ENCODE assay signal across 12 mouse cellular contexts in genomic region chr13:19640203-19640851, GRCm38 (mm10). TPM values are rescaled to one million over a fixed set of nuclear protein-coding genes. Genes with fewer than 3 reads are reported as not detected.
DNase-seq lines count a peak whose midpoint lies in the region; ATAC-seq lines count a peak whose summit lies in the region.
"Had no signal": no experiment of that assay in that cellular context is flagged by ENCODE, and none has a peak within 500 bp of the region (broad histone marks: within the 10 kb centered on the region; RNA-seq: fewer than 3 reads in every experiment).

No protein-coding gene starts in this region.

- H3K27me3 ChIP-seq in hindbrain, embryonic 16.5 days (replicated peaks; ENCODE audit: control insufficient read depth, insufficient read depth, low read length) = no peaks in the 10 kb centered on the region
- no peaks in the 10 kb centered on the region for H3K27me3 ChIP-seq in hindbrain, embryonic 11.5 days (ENCODE audit: control insufficient read depth, insufficient read depth, low read length)
- no peaks in the 10 kb centered on the region for H3K27me3 ChIP-seq in midbrain, embryonic 13.5 days
- no peaks in the 10 kb centered on the region for H3K27me3 ChIP-seq in midbrain, embryonic 11.5 days (ENCODE audit: control insufficient read depth, insufficient read depth, low read length)
- H3K27me3 ChIP-seq: embryonic facial prominence, embryonic 12.5 days had no signal

- DNase-seq in adrenal gland, postnatal 14 days = peak; percentile 8
- no peak for DNase-seq in adrenal gland, postnatal 25 days
- no peak for DNase-seq in hindbrain, embryonic 11.5 days (ENCODE audit: low spot score)
- no peak for DNase-seq in midbrain, embryonic 11.5 days (ENCODE audit: low spot score, missing footprints)
- peak; percentile 33 for DNase-seq in retina, postnatal 1 day
- DNase-seq: gastrocnemius, postnatal 10 days; layer of hippocampus, adult 9-11 months had no signal

- ATAC-seq in hindbrain, embryonic 16.5 days = peak; percentile 24; the same call in 1 of the 2 replicates
- ATAC-seq in hindbrain, embryonic 11.5 days (ENCODE audit: low FRiP score) = no peak
- 0 out of 2 replicates have a peak, but pooled peaks have one; percentile 48 for ATAC-seq in midbrain, embryonic 13.5 days
- ATAC-seq in midbrain, embryonic 11.5 days (ENCODE audit: low FRiP score) = no peak
- no peak for ATAC-seq in megakaryocyte, adult 5-6 weeks (ENCODE audit: poor library complexity, severe bottlenecking)

- no peak overlapping the region for H3K9ac ChIP-seq in hindbrain, embryonic 16.5 days (ENCODE audit: low read depth, low read length)
- no peak overlapping the region for H3K9ac ChIP-seq in hindbrain, embryonic 11.5 days (ENCODE audit: low read depth, low read length)
- no peak overlapping the region for H3K9ac ChIP-seq in midbrain, embryonic 13.5 days (replicated peaks)
- H3K9ac ChIP-seq in midbrain, embryonic 11.5 days (ENCODE audit: low read length) = no peak overlapping the region
- H3K9ac ChIP-seq: embryonic facial prominence, embryonic 12.5 days had no signal

- no peaks in the 10 kb centered on the region for H3K4me1 ChIP-seq in hindbrain, embryonic 16.5 days (ENCODE audit: control insufficient read depth, insufficient read depth, low read depth, low read length)
- no peaks in the 10 kb centered on the region for H3K4me1 ChIP-seq in hindbrain, embryonic 11.5 days (replicated peaks; ENCODE audit: control insufficient read depth, insufficient read depth, low read length)
- H3K4me1 ChIP-seq in midbrain, embryonic 13.5 days (replicated peaks) = no peaks in the 10 kb centered on the region
- no peaks in the 10 kb centered on the region for H3K4me1 ChIP-seq in midbrain, embryonic 11.5 days (ENCODE audit: control insufficient read depth, insufficient read depth, low read length)
- H3K4me1 ChIP-seq: embryonic facial prominence, embryonic 12.5 days had no signal

- H3K27ac ChIP-seq in hindbrain, embryonic 16.5 days (ENCODE audit: low read depth, low read length) = no peak overlapping the region
- H3K27ac ChIP-seq in hindbrain, embryonic 11.5 days (ENCODE audit: low read depth, low read length) = no peak overlapping the region
- H3K27ac ChIP-seq in midbrain, embryonic 13.5 days = no peak overlapping the region
- H3K27ac ChIP-seq in midbrain, embryonic 11.5 days (ENCODE audit: low read depth, low read length) = no peak overlapping the region
- H3K27ac ChIP-seq: embryonic facial prominence, embryonic 12.5 days had no signal

- H3K4me2 ChIP-seq in hindbrain, embryonic 16.5 days (ENCODE audit: low read length) = no peak overlapping the region
- H3K4me2 ChIP-seq in hindbrain, embryonic 11.5 days (replicated peaks; ENCODE audit: low read depth, low read length) = no peak overlapping the region
- no peak overlapping the region for H3K4me2 ChIP-seq in midbrain, embryonic 13.5 days (replicated peaks)
- no peak overlapping the region for H3K4me2 ChIP-seq in midbrain, embryonic 11.5 days
- H3K4me2 ChIP-seq: embryonic facial prominence, embryonic 12.5 days had no signal

- H3K36me3 ChIP-seq in hindbrain, embryonic 16.5 days (ENCODE audit: control insufficient read depth, insufficient read depth, low read length) = no peaks in the 10 kb centered on the region
- no peaks in the 10 kb centered on the region for H3K36me3 ChIP-seq in hindbrain, embryonic 11.5 days (ENCODE audit: control insufficient read depth, insufficient read depth, low read length)
- no peaks in the 10 kb centered on the region for H3K36me3 ChIP-seq in midbrain, embryonic 13.5 days
- no peaks in the 10 kb centered on the region for H3K36me3 ChIP-seq in midbrain, embryonic 11.5 days (ENCODE audit: control insufficient read depth, insufficient read depth, low read length)
- H3K36me3 ChIP-seq: embryonic facial prominence, embryonic 12.5 days had no signal

- no peaks in the 10 kb centered on the region for H3K9me3 ChIP-seq in hindbrain, embryonic 16.5 days (ENCODE audit: control insufficient read depth, low read length)
- H3K9me3 ChIP-seq in hindbrain, embryonic 11.5 days (ENCODE audit: control insufficient read depth, low read length) = no peaks in the 10 kb centered on the region
- no peaks in the 10 kb centered on the region for H3K9me3 ChIP-seq in midbrain, embryonic 13.5 days
- H3K9me3 ChIP-seq in midbrain, embryonic 11.5 days (ENCODE audit: control insufficient read depth, low read length) = no peaks in the 10 kb centered on the region
- H3K9me3 ChIP-seq: embryonic facial prominence, embryonic 12.5 days had no signal

- no peak overlapping the region for H3K4me3 ChIP-seq in hindbrain, embryonic 16.5 days (ENCODE audit: low read length)
- no peak overlapping the region for H3K4me3 ChIP-seq in hindbrain, embryonic 11.5 days (ENCODE audit: low read depth, low read length)
- H3K4me3 ChIP-seq in midbrain, embryonic 13.5 days (replicated peaks) = no peak overlapping the region
- no peak overlapping the region for H3K4me3 ChIP-seq in midbrain, embryonic 11.5 days (ENCODE audit: low read depth, low read length)
- H3K4me3 ChIP-seq: embryonic facial prominence, embryonic 12.5 days had no signal

- WGBS in hindbrain, embryonic 16.5 days = 84% methylated on average over 2 of the region's 2 CpGs
- 91% methylated on average over 2 of the region's 2 CpGs for WGBS in hindbrain, embryonic 11.5 days
- WGBS in midbrain, embryonic 13.5 days = 89% methylated on average over 2 of the region's 2 CpGs
- 95% methylated on average over 2 of the region's 2 CpGs for WGBS in midbrain, embryonic 11.5 days

RNA-seq across cellular contexts. Expression of gene Sfrp4, which starts 17.4 kb away (rescaled TPM):
- total RNA-seq in adrenal gland, postnatal 14 days (2021) = 2.8 and 3.7 TPM in 2 replicates
- total RNA-seq in adrenal gland, postnatal 25 days (2021) = 1.6 and 1.8 TPM in 2 replicates
- 4.4 and 4.9 TPM in 2 replicates for polyA plus RNA-seq in hindbrain, embryonic 16.5 days (2015; fragmentation: Nextera tagmentation; extraction: Ambion mirVana)
- polyA plus RNA-seq in hindbrain, embryonic 11.5 days (2014; fragmentation: Nextera tagmentation; extraction: Ambion mirVana) = 1.1 TPM in 2 replicates
- 1.7 and 1.9 TPM in 2 replicates for polyA plus RNA-seq in midbrain, embryonic 13.5 days (2015; fragmentation: Nextera tagmentation; extraction: Ambion mirVana)
- polyA plus RNA-seq in midbrain, embryonic 11.5 days (2014; fragmentation: Nextera tagmentation; extraction: Ambion mirVana) = 2.8 and 3.6 TPM in 2 replicates
- 1.8 TPM in 2 replicates for total RNA-seq in megakaryocyte, adult 5-6 weeks (2015)
- total RNA-seq in megakaryocyte, adult 5-6 weeks (2017) = 0.33 and 1.9 TPM in 2 replicates

RNA-seq across cellular contexts. Expression of gene Epdr1, which starts 20.6 kb away (rescaled TPM):
- 13.4 and 15.6 TPM in 2 replicates for total RNA-seq in adrenal gland, postnatal 14 days (2021)
- 13.8 and 17.8 TPM in 2 replicates for total RNA-seq in adrenal gland, postnatal 25 days (2021)
- polyA plus RNA-seq in hindbrain, embryonic 16.5 days (2015; fragmentation: Nextera tagmentation; extraction: Ambion mirVana) = 26.7 and 33.4 TPM in 2 replicates
- polyA plus RNA-seq in hindbrain, embryonic 11.5 days (2014; fragmentation: Nextera tagmentation; extraction: Ambion mirVana) = 16.9 and 17.6 TPM in 2 replicates
- 16.3 and 18.2 TPM in 2 replicates for polyA plus RNA-seq in midbrain, embryonic 13.5 days (2015; fragmentation: Nextera tagmentation; extraction: Ambion mirVana)
- 22.9 and 24.5 TPM in 2 replicates for polyA plus RNA-seq in midbrain, embryonic 11.5 days (2014; fragmentation: Nextera tagmentation; extraction: Ambion mirVana)
- total RNA-seq in megakaryocyte, adult 5-6 weeks (2015) = 0.59 and 1.2 TPM in 2 replicates
- 0.11 and 0.69 TPM in 2 replicates for total RNA-seq in megakaryocyte, adult 5-6 weeks (2017)

RNA-seq across cellular contexts. Expression of gene Nme8, which starts 57.3 kb away (rescaled TPM):
- total RNA-seq in adrenal gland, postnatal 14 days (2021) = not detected in 2 replicates
- total RNA-seq in adrenal gland, postnatal 25 days (2021) = not detected in 2 replicates
- 0.17 and 0.18 TPM in 2 replicates for polyA plus RNA-seq in hindbrain, embryonic 16.5 days (2015; fragmentation: Nextera tagmentation; extraction: Ambion mirVana)
- polyA plus RNA-seq in hindbrain, embryonic 11.5 days (2014; fragmentation: Nextera tagmentation; extraction: Ambion mirVana) = not detected in 2 replicates
- not detected in 2 replicates for polyA plus RNA-seq in midbrain, embryonic 13.5 days (2015; fragmentation: Nextera tagmentation; extraction: Ambion mirVana)
- not detected in 2 replicates for polyA plus RNA-seq in midbrain, embryonic 11.5 days (2014; fragmentation: Nextera tagmentation; extraction: Ambion mirVana)
- total RNA-seq in megakaryocyte, adult 5-6 weeks (2015) = not detected in 2 replicates
- total RNA-seq in megakaryocyte, adult 5-6 weeks (2017) = 0.37 TPM in 1 of 2 replicates, not detected in the other
- total RNA-seq: gastrocnemius, postnatal 10 days; liver, adult 2 months had no signal
- polyA plus RNA-seq: embryonic facial prominence, embryonic 12.5 days; liver, adult 2 months had no signal

Comparison
In these comparisons a context has a peak if more than half of its experiments do, and no peak if none do; other contexts are left out.
1. DNase-seq: peak in adrenal gland, postnatal 14 days (single experiment) and retina, postnatal 1 day (single experiment); none in adrenal gland, postnatal 25 days (single experiment), hindbrain, embryonic 11.5 days (single experiment) and midbrain, embryonic 11.5 days (single experiment).
2. ATAC-seq: peak in hindbrain, embryonic 16.5 days (single experiment) and midbrain, embryonic 13.5 days (single experiment); none in hindbrain, embryonic 11.5 days (single experiment), midbrain, embryonic 11.5 days (single experiment) and megakaryocyte, adult 5-6 weeks (single experiment).